Mouse (Mus musculus) T-helper 1 cell (primary cell): ENCODE measurements around the gene Arhgap31.

Source experiments
- in situ Hi-C: fragments of 300-600 bp; cut with MboI, MseI; formaldehyde crosslinking; loops from one replicate; pipeline ENCODE4 v1.15.1; 2025; ENCODE audit warnings: high pct_unique_total_duplicates

Arhgap31 gene

GRCm38 (mm10) chr16:38652653-38653052 lies 60.4 kb downstream of the Arhgap31 start:
- in situ Hi-C loops: no loop called here

- in situ Hi-C loops: no loop called here
Observed at GRCm38 (mm10) chr16:38651721-38652231, 61.3 kb downstream of the Arhgap31 start.

GRCm38 (mm10) chr16:38651306-38651705 lies 61.8 kb downstream of the Arhgap31 start:
- in situ Hi-C loops: no loop called here

- in situ Hi-C loops: loop anchor here (25.0 kb wide), 1 partner anchor 88 kb away; the partner anchor contains the start of gene B4galt4
Observed at GRCm38 (mm10) chr16:38649431-38649827, 63.6 kb downstream of the Arhgap31 start.

DNA sequence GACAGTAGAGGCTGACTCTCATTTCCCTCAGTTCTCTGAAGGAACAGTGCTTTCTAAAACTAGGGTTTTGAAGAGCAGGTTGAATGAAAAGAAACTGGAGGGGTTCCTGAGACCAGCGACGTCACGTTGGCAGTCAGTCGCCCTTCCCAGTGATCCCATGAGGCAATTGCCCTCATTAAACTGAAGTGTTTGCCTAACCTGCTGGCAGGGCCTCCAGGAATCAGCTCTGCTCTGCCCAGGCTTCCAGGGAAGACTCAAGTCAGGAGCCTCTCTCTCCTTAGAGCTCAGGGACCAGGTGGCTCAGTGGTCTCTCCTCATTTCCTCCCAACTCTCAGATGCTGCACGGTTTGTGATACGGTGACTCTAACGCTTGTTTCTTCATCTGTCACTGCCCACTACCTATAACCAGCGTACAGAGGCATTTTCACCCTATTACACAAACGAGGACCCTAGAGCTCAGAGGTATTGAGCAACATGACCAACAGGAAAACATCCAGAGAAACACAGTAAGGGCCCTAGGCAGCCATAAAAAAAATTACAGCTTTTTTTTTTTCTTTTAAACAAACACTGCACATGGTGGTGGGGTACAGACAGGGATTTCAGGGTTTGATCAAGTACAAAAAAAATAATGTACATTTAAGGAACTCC lies 64.2 kb downstream of the Arhgap31 start:
- in situ Hi-C loops: loop anchor here (25.0 kb wide), 1 partner anchor 88 kb away; the partner anchor contains the start of gene B4galt4

DNA sequence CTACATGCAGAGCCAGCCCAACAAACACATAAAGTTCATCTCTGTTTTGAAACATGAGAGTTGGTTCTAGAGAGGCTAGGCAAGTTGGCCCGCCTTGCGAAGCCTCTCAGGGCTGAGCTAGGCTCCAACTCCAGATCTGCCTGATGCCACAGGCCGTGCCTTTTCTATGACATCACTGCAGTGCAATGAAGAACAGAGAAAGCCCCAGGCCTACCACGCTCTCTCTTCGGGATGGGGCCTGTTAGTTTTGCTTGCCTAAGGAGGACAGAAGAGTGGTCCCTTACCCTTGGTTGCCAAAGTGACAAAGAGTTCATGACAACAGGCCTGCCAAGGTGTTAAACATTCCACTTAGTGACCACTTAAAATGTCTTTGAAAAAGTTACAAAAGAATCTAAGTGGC lies 64.9 kb downstream of the Arhgap31 start:
- in situ Hi-C loops: loop anchor here (25.0 kb wide), 1 partner anchor 89 kb away; the partner anchor contains the start of gene B4galt4

DNA sequence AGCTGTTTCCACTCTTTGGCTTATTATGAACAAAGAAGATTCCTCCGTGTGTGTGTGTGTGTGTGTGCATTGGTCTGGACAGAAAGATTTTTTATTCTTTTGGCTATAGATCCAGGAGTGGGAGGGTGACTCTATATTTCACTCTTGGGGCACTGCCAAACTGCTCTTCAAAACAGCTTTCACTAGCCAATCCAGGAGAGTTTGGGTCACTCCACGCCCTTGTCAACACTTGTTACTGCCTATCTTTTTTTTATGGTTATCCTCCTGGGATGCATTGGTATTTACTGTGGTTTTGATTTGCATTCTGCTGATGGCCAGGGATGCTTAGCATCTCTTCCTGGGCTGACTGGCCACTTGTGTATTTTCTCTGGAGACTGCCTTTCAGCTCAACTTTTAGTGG lies 68.6 kb downstream of the Arhgap31 start:
- in situ Hi-C loops: loop anchor here (25.0 kb wide), 1 partner anchor 93 kb away; the partner anchor contains the start of gene B4galt4

DNA sequence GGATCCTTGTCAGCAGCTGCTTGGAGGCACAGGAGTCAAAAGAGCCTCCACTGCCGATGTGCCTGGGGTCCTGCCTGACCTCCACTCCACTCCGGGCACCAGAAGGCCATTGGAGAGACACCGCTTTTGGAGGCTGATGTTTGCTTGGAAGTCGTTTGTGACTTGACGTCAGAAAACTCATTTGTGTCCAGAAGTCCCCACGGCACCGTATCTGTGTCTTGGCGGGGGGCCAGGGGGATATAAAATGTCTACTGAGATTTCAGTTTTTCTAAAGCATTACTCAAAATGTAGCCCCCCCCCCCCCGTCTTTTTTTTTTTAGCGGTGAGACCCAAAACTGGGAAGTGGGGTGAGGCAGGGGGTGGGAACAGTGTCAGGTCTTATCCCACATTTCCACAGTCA lies 76.0 kb downstream of the Arhgap31 start:
- in situ Hi-C loops: loop anchor here (25.0 kb wide), 1 partner anchor 100 kb away; the partner anchor contains the start of gene B4galt4

- in situ Hi-C loops: loop anchor here (25.0 kb wide), 1 partner anchor 101 kb away; the partner anchor contains the start of gene B4galt4
Observed at GRCm38 (mm10) chr16:38636682-38637081, 76.4 kb downstream of the Arhgap31 start.

GRCm38 (mm10) chr16:38635833-38636390 lies 77.2 kb downstream of the Arhgap31 start:
- in situ Hi-C loops: loop anchor here (25.0 kb wide), 1 partner anchor 101 kb away; the partner anchor contains the start of gene B4galt4

GRCm38 (mm10) chr16:38632147-38632546 lies 80.9 kb downstream of the Arhgap31 start:
- in situ Hi-C loops: loop anchor here (25.0 kb wide), 1 partner anchor 105 kb away; the partner anchor contains the start of gene B4galt4

- in situ Hi-C loops: loop anchor here (10.0 to 25.0 kb wide), 2 partner anchors 111 to 169 kb away; partner anchors contain the start of gene B4galt4
Observed at GRCm38 (mm10) chr16:38625811-38626369, 87.2 kb downstream of the Arhgap31 start.

DNA sequence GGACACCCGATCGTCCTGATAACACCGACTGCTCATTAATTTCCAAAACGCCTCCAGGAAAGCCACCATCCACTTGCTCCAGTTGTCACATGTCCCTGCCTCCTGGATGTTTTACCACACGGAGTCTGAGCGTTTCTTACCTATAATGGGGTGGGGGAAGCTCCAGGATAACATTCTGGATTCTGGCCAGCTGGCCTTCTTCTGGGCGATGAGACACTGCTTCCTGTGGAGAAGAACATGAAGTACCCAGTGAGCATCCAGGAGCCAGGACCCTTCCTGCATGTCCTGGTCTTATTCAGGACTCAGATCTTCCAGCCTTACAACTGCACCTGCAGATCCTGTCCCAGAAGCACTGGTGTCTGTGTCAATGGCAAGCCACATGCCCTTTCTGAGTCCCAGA lies 87.7 kb downstream of the Arhgap31 start:
- in situ Hi-C loops: loop anchor here (10.0 to 25.0 kb wide), 2 partner anchors 112 to 169 kb away; partner anchors contain the start of gene B4galt4

DNA sequence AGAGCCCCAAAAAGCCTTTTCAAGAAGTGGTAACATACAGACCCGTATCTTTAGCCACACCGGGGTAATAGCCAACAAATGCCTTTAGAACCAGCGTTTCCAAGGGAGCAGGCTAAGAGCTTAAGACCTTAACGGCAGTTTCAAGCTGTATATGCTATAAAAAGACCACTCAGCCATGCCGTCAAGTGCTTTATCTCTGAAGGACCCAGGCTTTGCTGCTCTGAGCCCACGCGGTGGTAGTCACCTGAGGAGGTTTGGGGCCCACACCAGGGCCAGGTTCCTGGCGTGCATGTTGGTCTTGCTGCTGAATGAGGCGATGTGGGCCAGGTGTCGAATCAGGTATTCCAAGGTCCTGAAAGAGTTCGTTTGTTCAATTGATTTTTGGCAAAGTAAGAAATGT lies 88.8 kb downstream of the Arhgap31 start:
- in situ Hi-C loops: loop anchor here (10.0 to 25.0 kb wide), 2 partner anchors 170 to 413 kb away; no protein-coding TSS in a partner anchor

DNA sequence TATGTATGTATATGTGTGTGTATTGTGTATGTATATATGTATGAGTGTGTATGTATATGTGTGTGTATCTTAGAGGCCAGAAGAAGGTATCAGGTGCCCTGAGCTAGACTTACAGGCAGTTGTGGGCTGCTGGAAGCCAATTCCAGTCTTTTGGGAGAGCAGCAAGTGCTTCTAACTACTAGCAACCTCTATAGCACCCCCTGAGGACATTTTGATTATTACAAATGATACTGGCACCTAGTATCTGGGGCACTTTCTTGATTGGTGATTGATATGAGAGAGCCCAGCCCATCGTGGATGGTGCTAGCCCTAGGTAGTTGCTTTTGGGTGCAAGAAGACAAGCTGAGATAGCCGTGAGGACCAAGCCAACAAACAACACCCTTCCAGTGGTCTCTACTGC lies 90.8 kb downstream of the Arhgap31 start:
- in situ Hi-C loops: loop anchor here (10.0 to 25.0 kb wide), 2 partner anchors 173 to 415 kb away; no protein-coding TSS in a partner anchor

DNA sequence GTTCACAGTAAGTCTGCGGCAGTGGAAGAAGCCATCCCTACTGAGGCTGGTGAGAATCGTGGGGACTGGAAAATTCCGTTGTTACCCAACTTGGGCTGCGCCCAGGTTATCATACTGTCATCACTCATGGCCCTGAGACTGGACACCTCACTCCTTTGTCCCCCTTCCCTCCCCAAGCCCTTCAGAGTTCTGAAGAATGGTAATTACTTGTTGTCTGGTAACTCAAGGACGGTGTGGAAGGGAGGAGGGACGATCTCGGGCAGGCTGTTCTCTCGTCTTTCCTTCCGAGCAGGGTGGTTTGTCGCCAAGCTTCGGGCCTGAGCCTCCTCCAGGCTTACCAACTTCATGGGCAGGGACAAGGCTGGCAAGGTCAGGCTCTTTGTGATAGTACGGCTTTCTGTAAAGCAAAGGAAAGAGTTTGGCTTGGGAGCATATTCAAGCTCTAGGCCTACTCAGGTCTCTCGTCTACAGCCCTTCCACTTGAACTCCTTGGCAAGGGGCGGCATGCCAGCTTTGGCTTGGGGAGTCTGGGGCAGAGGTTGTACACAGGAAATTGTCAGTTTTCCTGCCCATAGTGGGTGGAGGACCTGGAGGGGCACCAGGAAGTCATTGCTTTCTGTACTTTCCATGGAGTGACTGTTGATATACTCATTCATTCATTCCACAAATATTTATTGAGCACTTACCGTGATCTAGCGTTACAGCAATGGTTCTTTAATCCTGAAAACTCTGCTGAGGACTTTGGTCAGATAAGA lies 92.2 kb downstream of the Arhgap31 start:
- in situ Hi-C loops: loop anchor here (10.0 to 25.0 kb wide), 2 partner anchors 174 to 416 kb away; no protein-coding TSS in a partner anchor

GRCm38 (mm10) chr16:38619054-38619453 lies 94.0 kb downstream of the Arhgap31 start:
- in situ Hi-C loops: loop anchor here (25.0 kb wide), 1 partner anchor 418 kb away; no protein-coding TSS in a partner anchor

DNA sequence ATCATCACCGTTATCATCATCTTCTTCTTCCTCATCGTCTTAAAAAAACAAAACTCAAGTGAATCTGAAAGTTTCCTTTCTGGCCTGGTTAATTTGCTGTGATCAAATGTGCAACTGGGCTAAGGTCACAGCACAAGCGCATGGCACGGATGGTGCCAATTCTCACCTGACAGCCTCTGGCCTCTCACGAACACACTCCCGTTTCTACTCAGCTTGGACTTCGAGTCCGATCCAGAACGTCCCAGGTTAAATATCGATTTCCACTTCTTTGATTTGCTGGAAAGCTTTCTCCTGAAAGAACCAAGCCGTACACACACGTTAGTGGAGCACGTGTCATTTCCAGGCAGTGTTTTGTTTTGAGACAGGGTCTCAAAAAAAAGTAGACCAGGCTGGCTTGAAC lies 95.1 kb downstream of the Arhgap31 start:
- in situ Hi-C loops: loop anchor here (25.0 kb wide), 1 partner anchor 419 kb away; no protein-coding TSS in a partner anchor

DNA sequence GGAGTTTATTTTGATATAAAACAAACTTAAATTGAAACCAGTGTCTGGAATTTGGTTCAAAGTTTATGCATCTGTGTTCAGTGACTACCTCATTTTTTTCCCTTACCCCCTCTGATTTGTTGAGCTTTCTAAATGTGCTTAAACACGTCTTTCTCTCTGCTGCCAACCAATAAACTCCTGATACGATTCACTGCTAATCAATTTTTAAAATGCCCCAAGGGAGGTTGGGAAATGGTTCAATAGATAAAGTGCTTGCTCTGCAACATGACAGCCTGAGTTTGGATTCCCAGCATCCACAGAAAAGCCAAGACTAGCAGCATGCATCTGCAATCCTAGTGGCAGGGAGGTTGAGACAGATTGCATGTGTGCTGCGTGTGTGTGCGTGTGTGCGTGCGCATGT lies 99.4 kb downstream of the Arhgap31 start:
- in situ Hi-C loops: loop anchor here (25.0 kb wide), 1 partner anchor 424 kb away; no protein-coding TSS in a partner anchor

DNA sequence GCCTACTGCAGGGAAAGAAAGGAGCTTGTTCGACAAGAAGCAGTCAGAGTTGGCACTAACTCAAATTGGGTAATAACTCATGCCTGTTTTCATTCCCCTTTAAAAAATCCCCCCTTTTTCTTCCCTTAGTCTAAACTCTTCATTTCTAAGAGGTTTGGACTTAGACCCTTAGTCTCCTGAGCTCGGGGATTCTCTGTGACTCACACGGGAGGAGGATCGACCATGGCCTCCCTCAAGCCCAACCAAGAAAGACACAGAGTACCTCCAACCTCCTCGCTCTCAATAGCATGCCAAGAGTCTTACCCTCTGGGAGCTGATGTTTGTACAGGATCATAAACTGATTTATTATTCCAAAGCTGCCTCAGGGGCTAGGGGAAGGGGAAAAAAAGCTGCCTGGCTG lies 100.4 kb downstream of the Arhgap31 start:
- in situ Hi-C loops: loop anchor here (25.0 kb wide), 1 partner anchor 425 kb away; no protein-coding TSS in a partner anchor

- in situ Hi-C loops: loop anchor here (25.0 kb wide), 1 partner anchor 428 kb away; no protein-coding TSS in a partner anchor
Observed at GRCm38 (mm10) chr16:38609092-38609491, 104.0 kb downstream of the Arhgap31 start.
